Mouse (Mus musculus) megakaryocyte progenitor cell, adult 5-6 weeks (primary cell): ENCODE measurements at regions not wholly inside any gene's neighbourhood (a gene's known extent, or its start where the extent isn't known, plus 50 kb on each side); places are given as distances from the start of the nearest gene placed in this dataset.
A peak's percentile ranks its signal among the peaks of the same experiment; 100 is the strongest.

ENCODE experiments used
- ATAC-seq: replicated peaks from 2 replicates; pipeline ENCODE4 v1.8.0; 2016; ENCODE audit warnings: mild to moderate bottlenecking, moderate TSS enrichment, inconsistent platforms; ENCODE audit not compliant: poor library complexity

DNA sequence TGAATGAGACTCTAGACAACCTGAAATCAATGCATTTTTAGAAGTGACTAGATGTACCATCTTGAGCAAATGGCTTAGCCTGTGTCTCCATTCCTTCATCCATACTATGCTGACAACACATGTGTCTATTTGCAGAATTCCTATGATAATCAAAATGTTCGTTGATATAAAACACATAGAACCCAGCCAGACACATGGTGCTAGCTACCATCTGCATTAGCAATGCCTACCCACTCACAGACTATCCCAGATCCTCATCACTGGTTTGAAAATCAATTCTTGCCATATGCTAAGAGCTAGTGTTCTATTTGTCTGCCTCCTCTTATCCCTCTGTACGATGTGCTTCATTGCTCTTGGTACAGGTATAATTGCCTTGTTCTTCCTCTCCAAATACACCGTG lies 464.0 kb upstream of the Gm26657 start:
- no peak for ATAC-seq

DNA sequence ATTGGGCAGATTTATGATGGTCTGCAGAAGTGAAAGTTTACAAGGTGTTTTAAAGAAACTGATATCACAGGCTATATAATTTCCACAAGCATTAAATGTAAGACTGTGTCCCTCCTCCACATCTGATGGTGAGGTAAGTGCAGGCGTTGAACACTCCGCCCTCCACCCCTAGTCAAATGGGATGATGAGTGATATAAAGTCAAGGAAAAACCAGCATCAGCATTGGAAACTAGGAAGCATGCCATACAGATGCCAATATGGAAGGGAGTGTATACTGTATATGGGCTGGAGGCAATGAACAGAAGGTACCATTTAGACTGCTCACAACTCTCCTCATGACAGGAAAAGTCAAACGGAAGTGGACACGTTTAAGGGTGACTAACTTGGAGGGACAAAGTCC lies 468.5 kb upstream of the Gm26657 start:
- no peak for ATAC-seq

GRCm38 (mm10) chr4:56264626-56265025 lies 475.2 kb upstream of the Gm26657 start:
- no peak for ATAC-seq

- no peak for ATAC-seq
Measured at GRCm38 (mm10) chr4:56263822-56264221, 476.0 kb upstream of the Gm26657 start.

DNA sequence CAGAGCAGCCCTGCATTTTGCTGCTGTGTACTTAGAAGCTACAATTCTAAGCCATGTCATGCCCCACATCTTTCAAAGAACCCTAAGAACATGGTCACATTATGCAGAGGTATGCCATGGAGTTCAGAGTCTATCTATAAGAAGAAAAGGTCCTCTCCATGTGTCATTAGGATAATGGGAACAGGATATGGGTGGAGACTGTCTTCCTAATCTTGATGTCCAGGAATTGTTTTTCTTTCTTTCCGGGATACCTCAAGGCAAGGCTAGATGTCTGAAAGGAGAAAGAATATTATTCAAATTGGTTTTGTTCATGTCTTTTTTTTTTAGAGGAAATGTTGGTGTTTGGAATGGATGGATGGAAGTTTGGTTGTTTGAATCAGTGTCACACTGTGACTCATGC lies 477.3 kb upstream of the Gm26657 start:
- ATAC-seq: no peak

- peak; percentile 93 for ATAC-seq
Measured at GRCm38 (mm10) chr4:56261992-56262391, 477.9 kb upstream of the Gm26657 start.

- ATAC-seq: no peak
Measured at GRCm38 (mm10) chr4:56252375-56252774, 487.5 kb upstream of the Gm26657 start.

GRCm38 (mm10) chr4:56251766-56252165 lies 488.1 kb upstream of the Gm26657 start:
- ATAC-seq: no peak

GRCm38 (mm10) chr4:56250611-56251010 lies 489.3 kb upstream of the Gm26657 start:
- ATAC-seq: no peak

DNA sequence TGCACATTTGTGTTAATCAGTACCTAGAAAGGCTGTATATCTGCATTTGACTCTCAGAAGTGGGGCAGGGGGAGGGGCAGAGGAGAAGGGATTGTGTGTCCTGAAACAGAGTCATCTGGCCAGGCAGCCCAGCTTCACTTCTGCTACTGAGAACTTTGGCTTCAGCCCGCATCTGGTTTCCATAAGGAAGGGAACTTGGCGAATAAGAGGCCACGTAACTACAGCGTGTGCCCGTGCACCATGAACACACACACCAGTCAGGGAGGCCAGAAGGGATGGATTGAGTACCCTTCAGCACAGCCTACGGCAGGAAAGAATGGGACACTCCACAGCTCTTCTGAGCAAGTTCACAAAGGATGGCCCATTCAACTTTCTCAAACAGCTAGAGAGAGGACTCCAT lies 496.0 kb upstream of the Gm26657 start:
- no peak for ATAC-seq

GRCm38 (mm10) chr4:56238496-56239488 lies 501.1 kb upstream of the Gm26657 start:
- no peak for ATAC-seq

- 0 out of 2 replicates have a peak, but pooled peaks have one; percentile 42 for ATAC-seq
Measured at GRCm38 (mm10) chr4:56231414-56231813, 508.5 kb upstream of the Gm26657 start.

DNA sequence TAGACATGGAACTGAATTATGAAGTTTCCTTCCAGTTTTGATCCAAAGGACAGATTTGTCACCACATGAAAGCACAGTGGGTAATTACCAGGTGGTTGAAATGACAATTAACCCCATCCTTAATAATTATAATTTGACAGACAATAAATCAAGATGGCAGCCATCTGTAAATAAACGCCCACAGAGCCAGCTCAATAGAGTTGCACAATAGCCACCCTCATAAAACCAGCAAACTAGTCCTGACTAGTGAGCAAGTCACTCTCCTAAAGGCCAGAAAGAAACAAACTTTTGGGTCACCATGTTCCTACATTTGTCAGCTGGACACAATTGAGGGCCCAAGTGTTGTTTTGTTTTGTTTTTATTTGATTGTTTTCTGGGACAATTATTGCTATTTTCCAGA lies 509.4 kb upstream of the Gm26657 start:
- ATAC-seq: no peak

GRCm38 (mm10) chr4:56226493-56226892 lies 513.4 kb upstream of the Gm26657 start:
- ATAC-seq: no peak

DNA sequence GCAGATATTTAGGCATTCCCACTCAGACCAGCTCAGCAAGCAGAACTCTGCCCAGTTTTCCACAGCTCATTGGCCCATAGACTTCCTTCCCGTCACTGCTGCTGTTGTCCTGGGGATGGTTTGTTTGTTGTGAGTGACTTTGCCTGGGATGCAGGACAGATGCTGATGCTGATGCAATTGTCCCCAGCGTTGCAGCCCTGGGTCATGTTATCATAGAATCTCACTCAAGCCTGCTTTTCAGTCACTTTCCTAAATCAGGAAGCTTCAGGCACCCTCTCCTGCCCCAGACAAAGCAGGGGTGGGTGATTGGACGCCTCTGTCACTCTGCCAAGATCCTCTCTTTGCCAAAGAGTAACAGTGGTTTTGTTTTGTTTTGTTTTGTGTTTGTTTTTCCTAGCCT lies 515.3 kb upstream of the Gm26657 start:
- no peak; the same call in 1 of the 2 replicates for ATAC-seq

GRCm38 (mm10) chr4:56222023-56222776 lies 517.7 kb upstream of the Gm26657 start:
- peak; percentile 96 for ATAC-seq

- no peak for ATAC-seq
Measured at GRCm38 (mm10) chr4:56220531-56220930, 519.3 kb upstream of the Gm26657 start.

- no peak for ATAC-seq
Measured at GRCm38 (mm10) chr4:56209499-56209898, 530.4 kb upstream of the Gm26657 start.

- no peak for ATAC-seq
Measured at GRCm38 (mm10) chr4:56207726-56208125, 532.1 kb upstream of the Gm26657 start.

DNA sequence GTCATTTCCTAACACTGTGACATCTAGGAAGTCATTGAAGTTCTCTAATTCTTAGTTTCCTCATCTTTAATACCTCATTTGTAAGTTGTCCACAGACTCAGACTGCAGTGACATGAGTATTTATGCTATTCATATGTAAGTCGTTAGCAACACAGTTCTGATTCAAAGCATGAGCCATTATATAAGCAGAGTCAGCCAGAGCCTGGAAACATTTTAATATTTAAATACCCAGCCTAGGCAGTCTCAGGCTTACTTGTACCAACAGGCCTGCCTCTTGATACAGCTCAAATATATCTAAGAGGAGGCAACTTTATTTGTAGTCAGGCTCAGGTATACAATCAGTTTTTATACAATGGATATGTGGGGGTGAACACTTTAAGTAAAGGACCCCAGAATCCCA lies 534.8 kb upstream of the Gm26657 start:
- ATAC-seq: no peak

GRCm38 (mm10) chr4:56193365-56193764 lies 546.5 kb upstream of the Gm26657 start:
- no peak for ATAC-seq

GRCm38 (mm10) chr4:56192516-56192915 lies 547.4 kb upstream of the Gm26657 start:
- no peak for ATAC-seq
